Mouse (Mus musculus) ovary, adult 18-20 months (tissue): ENCODE measurements at regions not wholly inside any gene's neighbourhood (a gene's known extent, or its start where the extent isn't known, plus 50 kb on each side); places are given as distances from the start of the nearest gene placed in this dataset.

Source experiments
- DNase-seq: peaks from one replicate; pipeline ENCODE4 v3.0.0; 2022; ENCODE audit warnings: low spot score, mixed read lengths

- no peak for DNase-seq
Observed at GRCm38 (mm10) chr5:111595438-111595837, 138.3 kb upstream of the Gm26897 start.

GRCm38 (mm10) chr5:111597733-111598132 is 136.0 kb upstream of the Gm26897 start:
- no peak for DNase-seq

- no peak for DNase-seq
Observed at GRCm38 (mm10) chr5:111601711-111602521, 131.8 kb upstream of the Gm26897 start.

DNA sequence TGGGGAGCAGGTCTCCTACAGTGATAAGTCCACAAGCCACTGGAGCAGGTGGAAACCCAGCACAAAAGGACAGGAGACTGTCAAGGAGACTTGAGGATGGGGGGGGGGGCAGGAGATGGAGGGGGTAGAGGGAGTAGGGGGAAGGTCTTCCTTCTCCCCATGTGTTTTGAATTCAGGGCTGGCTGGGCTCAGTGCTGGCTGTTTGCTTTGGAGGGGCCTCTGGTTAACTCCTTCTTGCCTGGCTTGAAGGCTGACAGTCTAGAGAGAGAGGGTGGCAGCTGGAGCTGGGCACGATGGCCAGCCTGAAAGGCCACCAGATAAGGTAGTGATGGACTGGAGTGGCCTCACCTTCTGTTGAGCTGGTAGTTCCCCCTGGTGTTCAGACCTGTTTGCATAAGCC is 120.0 kb upstream of the Gm26897 start:
- no peak for DNase-seq

DNA sequence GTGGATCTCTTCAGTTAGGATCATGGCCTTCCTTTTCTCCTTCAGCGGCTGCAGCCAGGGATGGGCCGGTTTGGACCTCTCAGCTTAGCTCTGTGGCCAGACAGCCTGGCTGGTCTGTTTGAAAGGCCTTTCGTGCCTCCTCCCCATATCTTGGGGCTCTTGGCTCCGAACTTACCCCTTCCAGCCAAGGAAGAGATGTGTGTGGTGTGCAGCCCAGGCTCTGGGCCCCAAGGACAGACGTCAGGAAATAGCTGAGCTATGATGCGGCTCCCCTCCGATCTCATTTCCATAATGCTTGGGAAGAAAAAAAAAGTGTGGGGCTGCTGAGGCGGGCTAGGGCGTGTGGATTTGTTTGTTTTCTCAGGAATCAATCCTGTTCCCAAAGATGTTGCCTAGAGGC is 113.8 kb upstream of the Gm26897 start:
- peak; percentile 54 for DNase-seq

DNA sequence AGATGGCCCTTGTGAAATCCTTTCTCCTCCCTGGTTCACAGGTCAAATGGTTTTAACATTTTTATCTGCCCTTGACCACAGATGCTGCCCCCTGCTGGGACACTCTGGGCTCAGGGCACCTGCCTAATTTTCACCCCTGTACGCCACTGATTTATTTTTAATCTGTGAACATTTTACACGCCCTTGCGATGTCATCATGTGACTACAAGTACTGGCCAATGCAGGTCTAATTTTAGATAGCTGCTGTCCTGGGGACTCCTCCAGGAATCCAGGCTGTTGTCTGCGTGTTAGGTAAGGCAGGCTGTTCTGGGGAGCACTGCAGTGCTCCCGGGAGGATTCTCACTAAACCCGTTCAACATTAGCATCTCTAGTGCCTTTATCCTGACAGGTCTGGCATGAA is 113.1 kb upstream of the Gm26897 start:
- no peak for DNase-seq

- DNase-seq, result no peak
Observed at GRCm38 (mm10) chr5:111622481-111622880, 111.2 kb upstream of the Gm26897 start.

DNA sequence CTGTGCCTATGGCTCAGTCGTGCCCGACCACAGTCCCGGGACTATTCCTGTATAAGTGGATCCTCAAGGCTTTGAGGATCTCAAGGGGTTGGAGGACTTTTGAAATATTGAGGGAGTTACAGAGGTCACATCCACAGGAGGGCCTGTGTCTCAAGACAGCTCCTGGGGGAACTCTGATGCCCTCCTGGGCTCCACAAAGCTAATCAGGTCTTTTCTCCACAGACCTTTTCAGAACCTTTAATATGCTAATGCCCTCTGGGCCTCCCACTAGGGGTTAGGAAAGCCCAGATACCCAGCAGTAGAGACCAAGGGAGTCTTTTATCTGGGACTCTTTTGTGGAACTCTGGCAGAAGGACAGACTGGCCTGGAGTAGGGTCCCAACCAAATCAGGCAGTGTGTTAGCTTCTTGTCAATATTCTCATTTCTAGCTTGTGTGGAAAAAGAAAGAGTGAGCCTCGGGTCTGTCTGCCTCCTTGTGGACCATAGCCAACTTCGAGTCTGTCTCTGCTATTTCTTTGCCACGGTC is 107.4 kb upstream of the Gm26897 start:
- no peak for DNase-seq

GRCm38 (mm10) chr5:111630313-111630844 is 103.3 kb upstream of the Gm26897 start:
- no peak for DNase-seq

DNA sequence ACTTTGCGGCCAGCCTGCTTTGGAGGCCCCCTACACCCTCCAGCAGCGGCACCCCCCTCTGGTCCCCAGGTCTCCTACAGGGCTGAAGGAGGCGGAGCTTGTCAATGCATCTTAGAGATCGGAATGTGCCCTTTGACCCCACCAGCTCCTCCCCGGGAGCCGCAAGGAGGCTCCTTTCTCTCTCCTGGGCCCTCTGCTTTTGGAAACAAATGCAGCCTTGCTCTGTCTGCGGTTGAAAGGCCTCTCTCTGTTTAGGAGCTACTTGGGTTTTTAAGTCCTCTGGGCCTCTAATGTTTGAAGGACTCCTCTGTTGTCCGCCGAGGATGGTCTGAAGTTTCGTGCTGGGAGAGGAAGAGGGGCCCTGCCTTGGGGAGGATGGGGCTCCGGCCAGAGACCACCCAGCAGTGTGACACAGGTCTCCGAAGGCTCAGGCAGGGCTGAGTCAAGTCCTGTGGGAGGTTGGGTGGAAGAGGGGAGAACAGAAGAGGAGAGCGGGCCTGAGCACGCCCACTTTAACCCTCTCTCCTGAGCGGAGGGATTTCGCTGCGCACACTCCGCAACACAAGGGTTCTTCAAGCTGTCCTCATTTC is 102.1 kb upstream of the Gm26897 start:
- no peak for DNase-seq

DNA sequence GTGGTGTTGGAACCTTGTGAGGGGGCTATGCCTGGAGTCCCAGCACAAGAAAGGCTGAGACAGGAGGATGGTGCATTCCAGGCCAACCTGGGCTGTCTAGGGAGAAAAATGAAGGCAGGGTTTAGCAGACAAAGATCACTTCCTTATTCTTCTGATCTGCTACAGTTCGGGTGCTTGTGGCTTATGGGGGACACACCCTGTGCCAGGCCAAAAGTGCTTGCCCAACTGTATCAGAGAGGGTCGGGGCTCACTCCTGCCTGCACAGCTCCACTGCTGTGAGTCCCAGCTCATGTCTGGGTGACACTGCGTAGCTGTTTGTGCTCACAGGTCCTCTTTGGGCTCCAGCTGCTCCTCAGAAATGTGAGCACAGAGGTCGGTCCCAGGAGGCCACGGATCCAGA is 98.6 kb upstream of the Gm26897 start:
- DNase-seq, result no peak

DNA sequence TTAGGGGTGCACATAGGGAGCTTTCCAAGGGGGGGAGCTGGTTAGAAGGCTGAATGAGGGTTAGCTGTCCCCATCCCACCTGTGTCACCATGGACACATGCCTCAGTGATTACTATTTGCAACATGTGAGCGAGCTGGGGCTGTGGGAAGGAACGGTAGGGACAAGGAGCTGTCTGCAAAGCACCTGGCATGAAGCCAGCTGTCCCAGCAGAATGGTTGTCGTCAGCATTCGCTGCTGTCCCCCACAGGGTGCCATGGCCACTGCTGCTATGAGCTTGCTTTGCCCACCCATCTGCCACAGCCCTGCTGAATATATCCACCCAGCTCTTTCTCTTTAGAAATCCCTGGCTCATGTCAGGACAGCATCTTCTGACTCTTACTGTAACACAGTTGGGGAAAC is 96.8 kb upstream of the Gm26897 start:
- no peak for DNase-seq

DNA sequence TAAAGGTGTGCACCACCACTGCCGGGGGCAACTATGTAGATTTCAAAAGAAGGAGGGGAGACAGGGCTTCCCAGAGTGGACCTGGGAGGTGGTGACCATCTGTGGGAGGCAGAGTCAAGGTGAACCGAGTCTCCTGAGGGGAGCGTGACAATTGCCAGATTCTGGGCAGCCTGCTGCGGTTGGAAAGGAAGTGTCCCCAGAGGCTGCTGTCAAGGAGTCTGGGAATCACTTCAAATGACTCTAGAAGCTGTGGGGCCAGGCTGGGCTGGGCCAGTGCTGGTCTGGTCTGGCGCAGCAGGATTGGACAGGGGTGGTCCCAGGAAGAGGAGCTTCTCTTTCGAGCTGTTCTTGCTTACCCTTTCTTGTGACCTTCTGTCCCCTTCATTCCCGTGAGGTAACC is 95.4 kb upstream of the Gm26897 start:
- no peak for DNase-seq

- no peak for DNase-seq
Observed at GRCm38 (mm10) chr5:111639476-111640287, 94.0 kb upstream of the Gm26897 start.

DNA sequence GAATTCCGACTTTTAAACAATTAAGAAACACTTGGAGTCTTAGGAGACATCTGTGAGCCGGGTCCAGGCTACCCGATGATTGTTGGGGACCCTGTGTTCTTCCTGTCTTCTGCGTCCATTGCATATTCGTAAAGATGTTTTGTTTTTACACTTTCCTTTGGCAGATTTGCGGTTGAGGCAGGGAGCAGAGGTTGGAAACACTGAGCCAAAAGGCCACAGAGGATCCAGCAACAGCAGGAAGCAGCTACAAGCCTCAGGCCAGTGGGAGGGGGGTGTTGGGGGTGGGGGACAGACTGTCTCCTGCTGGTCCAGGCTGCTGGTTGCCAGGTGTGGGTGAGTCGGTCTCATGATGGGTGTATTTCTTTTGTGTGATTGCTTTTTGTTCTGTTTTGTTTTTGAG is 92.7 kb upstream of the Gm26897 start:
- no peak for DNase-seq

DNA sequence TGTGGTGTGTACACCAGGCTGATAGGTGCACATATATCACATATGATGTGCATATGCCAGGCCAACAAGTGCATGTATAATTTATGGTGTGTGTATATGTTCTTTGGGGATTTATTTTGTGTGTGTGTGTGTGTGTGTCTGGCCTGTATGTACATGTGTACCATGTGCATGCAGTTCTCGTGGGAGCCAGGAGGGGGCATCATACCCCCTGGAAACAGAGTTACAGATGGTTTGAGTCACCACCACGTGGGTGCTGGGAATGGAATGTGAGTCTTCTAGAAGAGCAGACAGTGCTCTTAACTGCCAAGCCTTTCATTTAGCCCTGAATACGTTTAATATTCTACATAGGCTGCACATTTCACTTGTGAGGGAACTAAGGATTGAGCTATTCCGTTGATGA is 92.0 kb upstream of the Gm26897 start:
- DNase-seq, result no peak

DNA sequence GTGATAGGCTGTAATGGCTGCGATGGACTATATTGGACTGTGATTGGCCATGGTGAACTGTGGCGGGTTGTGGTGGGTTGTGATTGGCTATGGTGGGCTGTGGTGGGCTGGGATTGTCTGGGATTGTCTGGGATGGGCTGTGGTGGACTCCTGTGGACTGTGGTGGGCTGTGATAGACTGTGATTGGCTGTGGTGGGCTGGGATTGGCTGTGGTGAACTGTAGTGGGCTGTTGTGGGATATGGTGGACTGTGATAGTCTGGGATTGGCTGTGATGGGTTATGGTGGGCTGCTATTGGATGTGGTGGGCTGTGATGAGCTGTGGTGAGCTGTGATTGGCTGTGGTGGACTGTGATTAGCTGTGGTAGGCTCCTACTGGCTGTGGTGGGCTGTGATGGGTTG is 89.6 kb upstream of the Gm26897 start:
- no peak for DNase-seq

DNA sequence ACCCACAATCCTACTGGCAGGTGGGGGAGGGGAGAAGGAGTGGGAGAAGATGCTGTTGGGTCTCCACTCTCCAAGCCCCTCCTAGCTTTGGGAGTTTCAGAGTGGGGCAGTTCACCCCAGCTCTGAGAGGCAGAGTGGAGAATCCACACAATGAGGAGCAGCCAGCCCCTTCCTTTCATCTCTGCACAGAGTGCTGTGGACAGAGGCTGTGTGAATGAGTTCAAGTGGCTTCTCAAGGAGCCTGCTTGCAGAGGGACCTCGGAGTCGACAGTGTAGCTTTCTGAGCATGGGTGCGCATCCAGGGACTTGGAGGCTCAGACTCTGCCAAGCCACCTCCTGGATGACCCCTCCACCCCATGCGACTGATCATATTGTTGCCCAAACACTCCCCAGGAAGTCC is 88.9 kb upstream of the Gm26897 start:
- no peak for DNase-seq

DNA sequence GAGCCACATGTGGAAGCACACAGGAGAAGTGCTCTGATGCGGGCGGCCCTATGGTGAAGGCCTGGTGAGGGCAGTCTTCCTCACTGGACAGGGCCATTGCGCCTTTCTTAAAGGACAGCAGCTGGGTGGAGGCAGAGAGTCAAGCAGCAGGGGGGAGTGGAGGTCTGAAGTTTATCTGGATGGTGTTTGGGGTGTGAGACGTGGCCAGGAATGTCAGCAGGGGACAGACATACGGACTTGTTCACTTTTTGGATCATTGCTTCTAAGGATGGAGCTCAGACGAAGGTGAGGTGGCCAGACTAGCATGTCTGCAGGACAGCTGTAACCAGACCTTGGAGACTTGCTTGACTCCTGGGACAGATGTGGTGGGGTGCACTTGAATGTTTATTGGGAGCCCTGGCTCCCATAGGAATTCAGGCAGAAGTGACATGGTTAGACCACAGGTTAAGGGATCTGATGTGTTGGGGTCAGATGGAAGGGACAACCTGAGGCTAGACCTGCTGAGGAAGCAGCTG is 86.0 kb upstream of the Gm26897 start:
- no peak for DNase-seq

DNA sequence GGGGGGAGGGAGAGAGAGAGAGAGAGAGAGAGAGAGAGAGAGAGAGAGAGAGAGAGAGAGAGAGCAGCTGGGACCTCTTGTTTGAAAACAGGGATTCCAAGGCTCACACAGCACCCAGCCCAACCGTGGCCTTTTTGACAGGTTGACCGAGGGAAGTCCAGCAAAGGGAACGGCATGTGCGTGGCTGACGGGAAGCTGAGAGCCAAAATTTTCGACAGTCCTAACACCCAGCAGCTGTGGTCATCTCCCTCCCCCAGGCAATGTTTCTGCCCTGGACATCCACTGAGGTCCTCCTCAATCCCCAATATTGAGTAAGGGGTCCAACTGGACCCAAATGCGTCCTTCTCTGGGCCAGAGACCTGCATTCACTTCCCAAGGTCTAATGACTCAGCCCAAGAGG is 85.2 kb upstream of the Gm26897 start:
- no peak for DNase-seq

DNA sequence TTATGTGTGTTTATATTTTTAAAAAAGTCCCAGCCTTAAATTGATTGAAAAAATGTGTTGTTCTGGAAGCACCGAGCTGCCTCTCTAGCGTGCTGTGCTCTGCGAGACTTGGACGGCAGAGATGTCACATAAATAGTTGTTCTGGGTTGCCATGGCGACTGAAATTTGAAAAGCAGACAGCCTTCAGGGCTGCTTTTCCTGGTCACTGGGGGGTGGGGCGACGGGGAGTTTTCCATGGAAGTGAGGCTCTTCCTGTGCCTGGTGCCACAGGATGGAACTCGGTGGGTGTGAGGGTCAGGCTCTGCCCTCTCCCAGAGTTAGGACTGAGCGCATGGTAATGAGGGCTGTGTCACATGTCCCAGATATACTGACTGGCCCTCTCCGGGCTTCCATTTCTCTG is 84.7 kb upstream of the Gm26897 start:
- no peak for DNase-seq

- DNase-seq, result no peak
Observed at GRCm38 (mm10) chr5:111652472-111652871, 81.3 kb upstream of the Gm26897 start.
